Mouse (Mus musculus): ENCODE results near the gene Rnf216. TPM values are rescaled to one million over a fixed set of nuclear protein-coding genes. Genes with fewer than 3 reads are reported as not detected.
A peak's percentile ranks its signal among the peaks of the same experiment; 100 is the strongest.

The Rnf216 gene
- polyA plus RNA-seq, 1 experiment = 36.3 TPM

DNA sequence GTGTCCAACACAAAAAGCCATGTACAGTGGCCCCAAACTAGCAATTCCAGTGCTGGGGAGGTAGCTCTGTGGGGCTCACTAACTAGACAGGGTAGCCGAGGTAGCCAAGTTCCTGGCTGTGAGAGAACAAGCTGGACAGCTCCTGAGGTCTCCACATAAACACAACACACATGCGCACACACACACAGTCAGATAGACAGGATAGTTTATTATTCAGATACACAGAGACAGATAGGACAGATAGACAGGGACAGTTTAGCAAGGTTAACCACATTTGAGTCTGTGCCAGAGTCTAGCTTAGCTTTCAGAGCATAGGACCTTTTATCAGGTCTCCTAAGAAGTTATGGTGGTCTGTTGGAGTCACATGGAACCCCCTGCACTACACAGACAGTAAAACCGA, 6.0 kb downstream of the Rnf216 start:
- TF ChIP-seq POLR2A (IDR thresholded peaks at IDR 0.05; ENCODE audit: low read depth, low read length) (no peak), CTCF (IDR thresholded peaks at IDR 0.05; ENCODE audit: borderline replicate concordance, insufficient read depth, low read length) (no peak)
- Histone ChIP-seq H3K4me1 (ENCODE audit: control insufficient read depth, insufficient read depth, low read length) (no peaks in the 10 kb centered on the region), H3K27ac (ENCODE audit: insufficient read depth, low read length) (no peak overlapping the region), H3K4me3 (ENCODE audit: insufficient read depth, low read length) (no peak overlapping the region)

DNA sequence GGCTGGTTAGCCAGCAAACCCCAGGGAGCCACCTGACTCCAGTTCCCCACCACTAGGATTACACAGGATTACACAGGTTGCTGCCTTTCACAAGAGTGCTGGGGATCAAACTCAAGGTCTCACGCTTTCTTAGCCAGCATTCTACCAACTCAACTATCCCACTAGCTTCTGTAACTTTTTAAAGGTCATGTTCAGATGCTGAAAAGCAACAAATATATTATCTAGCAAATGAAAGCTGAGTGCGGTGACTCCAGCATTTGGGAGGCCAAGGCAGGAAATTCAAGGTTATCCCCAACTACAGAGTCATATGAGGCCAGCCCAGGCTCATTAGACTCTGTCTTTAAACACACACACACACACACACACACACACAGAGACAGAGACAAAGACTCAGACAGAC, 9.6 kb downstream of the Rnf216 start:
- peaks cover 1% of the 10 kb centered on the region for H3K4me1 ChIP-seq (ENCODE audit: control insufficient read depth, insufficient read depth, low read length)
- H3K4me3 ChIP-seq (ENCODE audit: insufficient read depth, low read length) = no peak overlapping the region
- no peak overlapping the region for H3K27ac ChIP-seq (ENCODE audit: insufficient read depth, low read length)
- TF ChIP-seq POLR2A (IDR thresholded peaks at IDR 0.05; ENCODE audit: low read depth, low read length) = no peak
- no peak for TF ChIP-seq CTCF (IDR thresholded peaks at IDR 0.05; ENCODE audit: borderline replicate concordance, insufficient read depth, low read length)

DNA sequence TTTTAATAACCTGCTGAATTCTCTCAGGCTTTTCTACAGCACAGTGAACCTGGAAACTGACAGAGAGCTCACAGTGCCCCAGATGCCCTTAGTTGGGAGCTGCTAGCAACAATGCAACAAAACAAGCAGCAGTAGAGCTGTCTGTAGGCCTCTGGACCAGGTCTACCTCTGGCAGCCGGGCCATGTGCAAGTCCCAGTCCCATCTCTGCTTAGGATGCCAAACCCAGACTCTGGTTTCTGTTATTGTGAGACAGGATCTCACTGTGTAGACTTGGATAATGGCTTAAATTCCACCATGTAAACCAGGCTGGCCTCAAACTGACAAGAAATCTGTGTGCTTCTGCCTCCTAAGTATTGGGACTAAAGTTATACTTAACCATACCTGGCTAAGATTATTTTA, 11.2 kb downstream of the Rnf216 start:
- peaks cover 3% of the 10 kb centered on the region for H3K4me1 ChIP-seq (ENCODE audit: control insufficient read depth, insufficient read depth, low read length)
- no peak overlapping the region for H3K4me3 ChIP-seq (ENCODE audit: insufficient read depth, low read length)
- H3K27ac ChIP-seq (ENCODE audit: insufficient read depth, low read length) = no peak overlapping the region
- TF ChIP-seq CTCF (IDR thresholded peaks at IDR 0.05; ENCODE audit: borderline replicate concordance, insufficient read depth, low read length) (no peak), POLR2A (IDR thresholded peaks at IDR 0.05; ENCODE audit: low read depth, low read length) (no peak)

DNA sequence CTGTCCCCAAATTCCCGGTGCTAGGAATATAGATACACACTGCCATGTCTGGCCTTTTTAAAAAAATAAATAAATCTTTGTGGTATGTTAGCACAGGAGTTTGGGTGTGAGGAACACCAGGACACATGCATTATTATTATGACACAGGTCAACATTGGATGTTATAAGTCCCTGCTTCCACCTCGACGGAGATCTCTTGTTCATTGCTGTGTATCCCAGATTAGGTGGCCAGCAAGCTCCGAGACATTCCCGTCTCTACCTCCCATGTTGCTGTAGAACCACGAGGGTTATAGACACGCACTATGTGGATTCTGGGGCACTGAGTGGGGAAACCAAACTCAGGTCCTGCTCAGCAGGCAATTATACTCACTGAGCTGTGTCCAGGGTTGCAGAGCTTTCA, 17.5 kb downstream of the Rnf216 start:
- Histone ChIP-seq H3K4me1 (ENCODE audit: control insufficient read depth, insufficient read depth, low read length) (peaks cover 6% of the 10 kb centered on the region), H3K27ac (ENCODE audit: insufficient read depth, low read length) (no peak overlapping the region), H3K4me3 (ENCODE audit: insufficient read depth, low read length) (no peak overlapping the region)
- TF ChIP-seq CTCF (IDR thresholded peaks at IDR 0.05; ENCODE audit: borderline replicate concordance, insufficient read depth, low read length) = no peak
- no peak for TF ChIP-seq POLR2A (IDR thresholded peaks at IDR 0.05; ENCODE audit: low read depth, low read length)

DNA sequence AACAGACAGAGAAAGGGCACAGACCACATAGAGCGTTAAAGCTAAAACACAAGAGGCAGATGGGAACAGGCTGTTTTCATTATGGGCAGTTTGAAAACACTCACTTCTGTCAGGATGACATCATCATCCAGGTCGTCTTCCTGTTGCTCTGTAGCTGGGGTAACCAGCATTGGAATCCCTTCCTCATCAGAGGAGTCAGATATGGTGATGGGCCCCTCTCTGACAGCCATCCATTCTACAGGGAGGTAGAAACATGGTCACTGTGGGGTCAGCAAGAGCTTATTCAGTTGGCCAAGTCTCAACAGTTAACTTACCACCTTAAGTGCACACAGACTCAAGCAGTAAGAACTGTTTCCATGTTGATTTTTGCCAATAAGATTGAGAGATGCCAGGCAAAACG, 19.9 kb downstream of the Rnf216 start:
- Histone ChIP-seq H3K4me3 (ENCODE audit: insufficient read depth, low read length) (no peak overlapping the region), H3K27ac (ENCODE audit: insufficient read depth, low read length) (no peak overlapping the region), H3K4me1 (ENCODE audit: control insufficient read depth, insufficient read depth, low read length) (peaks cover 3% of the 10 kb centered on the region; the same call in 1 of the 2 replicates)
- TF ChIP-seq POLR2A (IDR thresholded peaks at IDR 0.05; ENCODE audit: low read depth, low read length) = no peak
- no peak for TF ChIP-seq CTCF (IDR thresholded peaks at IDR 0.05; ENCODE audit: borderline replicate concordance, insufficient read depth, low read length)

DNA sequence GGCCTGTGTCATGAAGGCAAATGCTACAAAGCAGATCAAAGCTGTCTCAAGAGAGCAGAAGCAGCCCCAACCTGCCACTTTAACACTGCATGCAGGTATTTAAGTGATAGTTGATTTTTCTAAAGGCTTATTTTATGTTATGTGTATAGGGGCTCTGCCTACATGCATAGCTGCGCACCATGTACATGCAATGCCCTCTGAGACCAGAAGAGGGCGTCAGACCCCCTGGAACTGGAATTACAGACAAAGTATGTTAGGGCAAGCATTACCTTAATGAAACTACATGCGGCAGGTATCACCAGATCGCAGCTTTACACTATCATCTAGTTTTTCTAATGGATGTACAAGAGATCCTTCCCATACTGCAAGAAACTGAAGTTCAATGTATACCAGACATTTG, 27.9 kb downstream of the Rnf216 start:
- Histone ChIP-seq H3K4me3 (ENCODE audit: insufficient read depth, low read length) (no peak overlapping the region), H3K4me1 (ENCODE audit: control insufficient read depth, insufficient read depth, low read length) (peaks cover 4% of the 10 kb centered on the region; the same call in 1 of the 2 replicates), H3K27ac (ENCODE audit: insufficient read depth, low read length) (no peak overlapping the region)
- no peak for TF ChIP-seq POLR2A (IDR thresholded peaks at IDR 0.05; ENCODE audit: low read depth, low read length)
- TF ChIP-seq CTCF (IDR thresholded peaks at IDR 0.05; ENCODE audit: borderline replicate concordance, insufficient read depth, low read length) = peak; percentile 39; the same call in 1 of the 2 replicates

DNA sequence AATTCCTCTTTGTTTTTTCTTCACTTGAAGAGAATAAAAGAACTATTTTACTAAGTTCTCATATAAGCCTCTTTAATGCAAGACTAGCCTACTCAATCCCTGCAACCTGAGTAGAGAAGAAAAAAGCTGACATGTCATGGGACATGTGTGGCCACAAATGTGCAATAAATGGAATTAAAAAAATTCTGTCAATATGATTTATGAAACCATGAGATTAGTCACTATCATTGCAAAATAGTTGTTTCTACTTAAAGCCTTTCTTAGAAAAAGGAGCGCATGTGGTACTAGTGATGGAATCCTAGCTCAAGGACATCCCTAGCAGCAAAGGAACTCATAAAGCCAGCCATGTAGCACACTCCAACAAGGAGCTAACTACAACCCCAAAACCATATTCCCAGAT, 33.0 kb downstream of the Rnf216 start:
- TF ChIP-seq POLR2A (IDR thresholded peaks at IDR 0.05; ENCODE audit: low read depth, low read length) (no peak), CTCF (IDR thresholded peaks at IDR 0.05; ENCODE audit: borderline replicate concordance, insufficient read depth, low read length) (no peak)
- Histone ChIP-seq H3K27ac (ENCODE audit: insufficient read depth, low read length) (peak overlapping the region; percentile 75; the same call in 1 of the 2 replicates), H3K4me3 (ENCODE audit: insufficient read depth, low read length) (no peak overlapping the region), H3K4me1 (ENCODE audit: control insufficient read depth, insufficient read depth, low read length) (peaks cover 4% of the 10 kb centered on the region; the same call in 1 of the 2 replicates)

DNA sequence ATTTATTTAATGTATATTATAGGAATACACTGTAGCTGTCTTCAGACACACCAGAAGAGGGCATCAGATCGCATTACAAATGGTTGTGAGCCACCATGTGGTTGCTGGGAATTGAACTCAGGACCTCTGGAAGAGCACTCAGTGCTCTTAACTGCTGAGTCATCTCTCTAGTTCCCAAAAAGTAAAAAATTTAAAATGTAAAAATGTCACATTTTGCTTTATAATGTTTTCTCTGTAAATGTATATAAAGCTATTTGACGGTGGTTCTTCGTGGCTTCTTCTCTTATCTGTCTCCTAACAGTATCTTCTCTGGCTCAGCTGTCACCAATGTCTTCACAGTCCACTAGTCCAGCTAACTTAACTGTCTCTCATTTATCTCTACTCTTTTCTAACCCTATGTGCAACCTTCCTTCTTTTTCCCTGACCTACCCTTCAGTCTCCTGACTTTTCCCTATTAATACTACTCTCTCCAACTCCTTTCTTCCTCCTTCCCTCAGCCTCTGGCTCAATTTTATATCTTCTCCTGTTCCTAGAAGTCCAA, 36.1 kb downstream of the Rnf216 start:
- Histone ChIP-seq H3K4me3 (ENCODE audit: insufficient read depth, low read length) (no peak overlapping the region), H3K4me1 (ENCODE audit: control insufficient read depth, insufficient read depth, low read length) (peaks cover 4% of the 10 kb centered on the region; the same call in 1 of the 2 replicates), H3K27ac (ENCODE audit: insufficient read depth, low read length) (no peak overlapping the region)
- TF ChIP-seq CTCF (IDR thresholded peaks at IDR 0.05; ENCODE audit: borderline replicate concordance, insufficient read depth, low read length) = no peak
- TF ChIP-seq POLR2A (IDR thresholded peaks at IDR 0.05; ENCODE audit: low read depth, low read length) = no peak

DNA sequence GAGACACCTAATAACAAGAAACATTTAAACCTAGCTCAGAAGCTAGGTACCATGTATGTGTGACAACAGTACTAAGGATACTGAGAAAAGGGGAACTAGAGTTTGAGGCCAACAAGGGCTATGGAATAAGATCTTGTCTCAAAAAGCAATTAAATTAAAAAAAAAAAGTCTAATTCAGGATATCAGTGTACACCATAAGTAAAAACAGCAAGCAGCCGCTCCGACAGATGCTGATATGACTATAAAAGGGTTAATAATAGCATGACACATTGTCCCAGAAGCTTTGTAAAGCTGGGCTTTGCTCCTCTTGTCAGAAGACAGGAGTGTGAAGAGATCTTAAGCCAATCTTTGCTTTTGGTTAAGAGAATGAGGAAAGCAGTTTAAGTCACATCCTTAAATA, 36.8 kb downstream of the Rnf216 start:
- no peak overlapping the region for H3K27ac ChIP-seq (ENCODE audit: insufficient read depth, low read length)
- TF ChIP-seq CTCF (IDR thresholded peaks at IDR 0.05; ENCODE audit: borderline replicate concordance, insufficient read depth, low read length) (no peak), POLR2A (IDR thresholded peaks at IDR 0.05; ENCODE audit: low read depth, low read length) (no peak)
- H3K4me1 ChIP-seq (ENCODE audit: control insufficient read depth, insufficient read depth, low read length) = peaks cover 4% of the 10 kb centered on the region; the same call in 1 of the 2 replicates
- H3K4me3 ChIP-seq (ENCODE audit: insufficient read depth, low read length) = no peak overlapping the region

DNA sequence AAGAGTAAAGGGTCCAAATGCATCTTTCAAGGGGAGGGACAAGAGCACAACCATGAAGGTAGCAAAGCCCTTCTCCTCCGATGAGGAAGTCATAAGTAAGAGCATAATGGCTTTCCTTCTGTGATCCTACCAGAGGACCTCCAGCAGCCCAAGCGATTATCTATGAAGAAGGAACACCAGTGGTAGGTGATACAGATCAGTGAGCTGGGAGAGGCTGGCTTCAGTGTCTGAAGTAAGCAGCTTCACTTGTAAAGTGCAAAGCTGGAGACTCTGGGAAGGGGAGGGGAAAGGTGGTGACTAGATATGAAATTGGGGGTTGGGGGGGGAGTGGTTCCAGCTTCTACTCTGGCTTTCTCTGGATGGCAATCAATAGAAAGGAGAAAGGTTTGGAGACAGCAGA, 43.7 kb downstream of the Rnf216 start:
- TF ChIP-seq CTCF (IDR thresholded peaks at IDR 0.05; ENCODE audit: borderline replicate concordance, insufficient read depth, low read length) = no peak
- TF ChIP-seq POLR2A (IDR thresholded peaks at IDR 0.05; ENCODE audit: low read depth, low read length) = no peak
- no peak overlapping the region for H3K27ac ChIP-seq (ENCODE audit: insufficient read depth, low read length)
- H3K4me3 ChIP-seq (ENCODE audit: insufficient read depth, low read length) = no peak overlapping the region
- peaks cover 4% of the 10 kb centered on the region; the same call in 1 of the 2 replicates for H3K4me1 ChIP-seq (ENCODE audit: control insufficient read depth, insufficient read depth, low read length)
